Mouse (Mus musculus) ES-E14 (cell line): Measurements from ENCODE around the gene Ptgfr.

Experiments
- CHD2 ChIP-seq: IDR thresholded peaks from 2 replicates; pipeline ENCODE4 v1.6.1; 2014; ENCODE audit warnings: mild to moderate bottlenecking, low read depth, low read length, inconsistent platforms
- ZNF384 ChIP-seq: IDR thresholded peaks from 2 replicates; pipeline ENCODE4 v1.6.1; 2012; ENCODE audit warnings: low read depth, low read length, inconsistent platforms

DNA sequence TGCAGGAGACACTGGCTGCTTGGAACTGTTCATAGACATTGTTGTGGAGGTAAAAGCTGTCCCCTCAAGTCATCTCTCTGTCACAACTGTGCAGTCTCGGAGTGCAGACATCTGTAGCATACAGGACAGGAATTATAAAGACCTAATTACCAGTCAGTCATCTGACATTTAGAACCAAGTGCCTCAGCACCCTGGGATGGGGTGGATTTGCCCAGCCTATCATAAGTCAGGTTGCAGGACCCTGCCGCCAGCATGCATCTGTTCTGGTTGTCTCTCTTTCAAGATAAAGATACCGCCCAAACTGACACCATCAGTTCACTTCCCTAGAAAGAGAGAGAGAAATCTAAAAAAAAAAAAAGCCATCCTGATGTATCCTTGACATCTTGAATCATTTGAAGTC is 1.6 kb downstream of the Ptgfr start:
- no peak for TF ChIP-seq CHD2
- TF ChIP-seq ZNF384: 0 out of 2 replicates have a peak, but pooled peaks have one; percentile 12
